Mouse (Mus musculus): ENCODE measurements at regions not wholly inside any gene's neighbourhood (a gene's known extent, or its start where the extent isn't known, plus 50 kb on each side); places are given as distances from the start of the nearest gene placed in this dataset.

DNA sequence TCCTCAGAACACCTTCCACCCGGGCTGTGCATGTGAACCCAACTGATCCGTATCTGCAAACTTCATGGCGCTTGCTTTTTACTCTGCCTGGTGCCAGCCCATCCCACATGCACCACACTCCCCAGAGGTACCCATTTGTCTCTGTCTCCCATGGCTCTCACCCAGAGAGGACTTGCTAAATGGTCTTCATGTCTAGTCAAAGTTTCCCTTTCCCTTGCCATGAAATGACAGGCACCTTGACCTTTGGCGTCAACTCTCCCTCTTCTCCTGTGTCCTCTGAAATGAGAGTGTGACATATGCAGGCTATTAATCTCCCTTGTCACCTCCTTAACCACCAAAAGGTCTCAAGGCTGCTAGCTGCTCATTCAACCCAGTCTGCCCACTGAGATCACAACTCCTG is 373.2 kb upstream of the Fam19a5 start:
- Histone ChIP-seq H3K9me3 (no peaks in the 10 kb centered on the region), H3K27ac (no peak overlapping the region), H3K36me3 (replicated peaks) (no peaks in the 10 kb centered on the region), H3K4me3 (no peak overlapping the region), H3K27me3 (ENCODE audit: poor library complexity, severe bottlenecking) (no peaks in the 10 kb centered on the region), H3K4me1 (no peaks in the 10 kb centered on the region)
- DNase-seq (ENCODE audit: extremely low spot score, low spot score), result no peak
- WGBS, result 88% methylated on average over 4 of the region's 4 CpGs

DNA sequence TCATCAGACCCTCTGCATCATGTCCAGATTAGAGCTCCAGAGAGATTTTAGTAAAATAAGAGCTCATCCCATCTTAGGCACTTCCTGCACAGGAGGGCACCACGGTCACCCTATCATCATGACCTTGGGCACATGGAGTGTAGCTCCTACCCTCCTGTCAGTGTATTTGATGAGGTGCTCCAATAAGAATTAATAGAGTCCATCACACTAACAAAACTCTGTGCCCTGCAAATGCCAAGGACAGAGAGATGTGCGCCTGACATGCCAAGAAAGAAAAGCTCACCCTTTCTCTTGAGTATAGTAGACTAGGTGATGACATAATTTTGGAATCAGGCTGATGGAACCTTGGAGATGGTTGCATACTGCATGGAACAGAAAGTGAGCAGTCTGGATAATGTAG is 371.0 kb upstream of the Fam19a5 start:
- DNase-seq (ENCODE audit: extremely low spot score, low spot score), result no peak
- no peaks in the 10 kb centered on the region for H3K9me3 ChIP-seq
- no peaks in the 10 kb centered on the region for H3K4me1 ChIP-seq
- H3K27me3 ChIP-seq (ENCODE audit: poor library complexity, severe bottlenecking), result no peaks in the 10 kb centered on the region
- WGBS, result 97% methylated on average over 2 of the region's 2 CpGs
- H3K36me3 ChIP-seq (replicated peaks), result no peaks in the 10 kb centered on the region
- no peak overlapping the region for H3K4me3 ChIP-seq
- H3K27ac ChIP-seq, result no peak overlapping the region

DNA sequence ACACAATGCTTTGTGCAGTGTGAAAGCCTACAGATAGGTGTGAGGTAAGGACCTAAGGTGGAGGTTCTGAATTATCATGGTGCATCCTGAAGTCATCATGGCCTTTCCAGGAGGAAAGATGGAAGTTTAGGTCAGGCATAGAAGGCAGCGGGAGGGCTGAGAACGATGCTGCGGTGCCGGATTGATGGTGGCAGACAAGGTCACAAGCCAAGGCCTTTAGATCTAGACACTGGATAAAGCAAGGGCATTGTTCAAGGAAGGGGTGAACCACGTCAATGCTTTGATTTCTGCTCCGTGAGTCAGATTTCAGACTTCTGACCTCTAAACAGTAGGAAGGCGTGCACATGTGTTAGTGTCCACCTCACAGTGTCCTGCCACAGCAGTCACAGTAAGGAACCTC is 365.5 kb upstream of the Fam19a5 start:
- Histone ChIP-seq H3K27me3 (ENCODE audit: poor library complexity, severe bottlenecking) (no peaks in the 10 kb centered on the region), H3K4me3 (no peak overlapping the region), H3K36me3 (replicated peaks) (no peaks in the 10 kb centered on the region), H3K9me3 (no peaks in the 10 kb centered on the region), H3K27ac (no peak overlapping the region), H3K4me1 (no peaks in the 10 kb centered on the region)
- no peak for DNase-seq (ENCODE audit: extremely low spot score, low spot score)
- 92% methylated on average over 7 of the region's 7 CpGs for WGBS

DNA sequence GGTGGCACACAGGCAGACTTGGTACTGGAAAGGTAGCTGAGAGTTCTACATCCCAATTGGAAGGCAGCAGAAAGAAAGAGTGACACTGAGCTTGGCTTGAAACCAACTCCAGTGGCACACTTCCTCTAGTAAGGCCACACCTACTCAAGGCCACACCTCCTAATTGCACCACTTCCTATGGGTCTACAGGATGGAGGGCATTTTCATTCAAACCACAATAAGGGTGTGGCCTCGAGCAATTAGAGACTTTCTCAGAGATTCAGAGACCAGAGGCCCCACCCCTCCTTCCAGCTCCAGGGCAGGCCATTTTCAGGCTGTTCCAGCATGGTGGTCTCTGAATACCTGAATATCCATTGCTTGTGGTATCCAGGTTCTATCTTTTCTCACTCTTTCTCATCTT is 363.3 kb upstream of the Fam19a5 start:
- H3K27ac ChIP-seq, result no peak overlapping the region
- H3K36me3 ChIP-seq (replicated peaks), result no peaks in the 10 kb centered on the region
- no peaks in the 10 kb centered on the region for H3K27me3 ChIP-seq (ENCODE audit: poor library complexity, severe bottlenecking)
- 85% methylated on average over 1 of the region's 1 CpGs for whole genome bisulfite sequencing
- H3K4me1 ChIP-seq, result no peaks in the 10 kb centered on the region
- no peak overlapping the region for H3K4me3 ChIP-seq
- H3K9me3 ChIP-seq, result no peaks in the 10 kb centered on the region
- no peak for DNase-seq (ENCODE audit: extremely low spot score, low spot score)

DNA sequence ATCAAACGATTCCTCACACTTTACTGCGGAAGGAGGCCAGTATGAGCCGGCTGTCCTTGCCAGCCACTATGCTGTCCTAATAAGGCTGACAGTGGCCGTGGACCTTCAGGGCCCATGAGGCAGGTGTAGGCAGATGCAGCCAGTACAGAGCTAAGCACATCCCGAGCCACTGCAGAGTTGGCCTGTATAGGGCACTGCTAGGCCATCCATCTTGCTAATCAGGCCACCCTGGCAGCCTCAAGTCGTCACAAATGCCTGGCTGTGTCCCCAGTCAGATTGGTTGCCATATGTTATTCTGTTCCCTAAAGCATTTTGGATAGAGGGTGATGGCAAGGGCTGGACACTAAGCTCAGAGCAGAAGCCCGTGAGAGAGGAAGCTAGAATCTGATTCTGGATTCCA is 359.9 kb upstream of the Fam19a5 start:
- Histone ChIP-seq H3K4me3 (no peak overlapping the region), H3K4me1 (no peaks in the 10 kb centered on the region), H3K27me3 (ENCODE audit: poor library complexity, severe bottlenecking) (no peaks in the 10 kb centered on the region), H3K9me3 (no peaks in the 10 kb centered on the region), H3K27ac (no peak overlapping the region), H3K36me3 (replicated peaks) (no peaks in the 10 kb centered on the region)
- DNase-seq (ENCODE audit: extremely low spot score, low spot score), result no peak
- WGBS, result 87% methylated on average over 7 of the region's 7 CpGs

- no peaks in the 10 kb centered on the region for H3K27me3 ChIP-seq (ENCODE audit: poor library complexity, severe bottlenecking)
- DNase-seq (ENCODE audit: extremely low spot score, low spot score), result no peak
- no peak overlapping the region for H3K27ac ChIP-seq
- H3K4me1 ChIP-seq, result no peaks in the 10 kb centered on the region
- no peaks in the 10 kb centered on the region; the same call in 1 of the 2 replicates for H3K9me3 ChIP-seq
- no peak overlapping the region for H3K4me3 ChIP-seq
- no peaks in the 10 kb centered on the region for H3K36me3 ChIP-seq (replicated peaks)
- WGBS, result 70% methylated on average over 9 of the region's 9 CpGs
These were observed 355.2 kb upstream of the Fam19a5 start for GRCm38 (mm10) chr15:87188816-87189455.

DNA sequence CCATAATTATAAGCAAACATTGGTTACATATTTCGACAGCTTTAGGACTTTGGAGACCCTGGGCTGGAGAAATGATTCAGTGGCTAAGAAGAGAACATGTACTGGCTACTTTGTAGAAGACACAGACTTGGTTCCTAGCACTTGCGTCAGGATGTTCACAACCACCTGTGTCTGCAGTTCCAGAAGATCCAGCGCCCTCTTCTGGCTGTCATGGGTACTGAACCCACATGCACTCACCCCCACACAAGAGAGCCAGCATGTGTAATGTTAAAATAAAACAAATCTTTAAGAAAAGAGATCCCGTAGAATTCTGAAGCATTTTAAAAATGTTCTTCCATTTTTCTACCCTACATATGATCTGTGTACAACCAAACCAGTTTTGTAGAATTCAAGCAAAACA is 352.2 kb upstream of the Fam19a5 start:
- no peak for DNase-seq (ENCODE audit: extremely low spot score, low spot score)
- WGBS, result 73% methylated on average over 4 of the region's 4 CpGs
- H3K4me1 ChIP-seq, result peaks cover 17% of the 10 kb centered on the region

DNA sequence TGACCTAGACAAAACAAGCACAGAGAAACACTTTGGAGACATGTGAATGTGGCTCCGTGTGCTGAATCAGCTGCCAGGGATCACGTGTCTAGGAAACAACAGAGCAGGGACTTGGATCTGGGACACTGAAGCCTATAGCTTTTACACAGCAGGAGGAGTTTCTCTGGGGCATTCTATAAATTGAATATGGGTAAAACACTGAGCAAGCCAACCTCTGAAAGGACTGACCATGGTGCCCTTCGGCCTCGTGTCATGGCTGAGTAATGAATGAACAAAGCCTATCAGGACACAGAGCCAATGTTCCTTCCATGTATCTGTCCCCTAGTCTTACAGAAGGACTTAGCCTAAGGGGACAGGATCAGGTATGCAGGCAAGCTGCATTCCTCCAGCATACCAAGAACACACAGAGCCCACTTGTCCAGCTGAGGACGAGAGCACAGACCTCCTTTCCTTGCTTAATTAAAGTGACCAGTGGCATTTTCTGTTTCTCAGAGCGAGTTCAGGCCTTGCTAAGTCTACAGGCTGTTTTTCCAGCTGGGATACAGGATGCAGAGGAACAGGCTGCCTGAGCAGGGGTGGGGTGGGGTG is 347.7 kb upstream of the Fam19a5 start:
- 58% methylated on average over 6 of the region's 6 CpGs for WGBS
- peaks cover 38% of the 10 kb centered on the region for H3K4me1 ChIP-seq
- H3K36me3 ChIP-seq (replicated peaks), result no peaks in the 10 kb centered on the region
- H3K27ac ChIP-seq, result peak overlapping the region; percentile 51; the same call in 1 of the 2 replicates
- no peaks in the 10 kb centered on the region; the same call in 1 of the 2 replicates for H3K9me3 ChIP-seq
- H3K4me3 ChIP-seq, result no peak overlapping the region
- no peaks in the 10 kb centered on the region for H3K27me3 ChIP-seq (ENCODE audit: poor library complexity, severe bottlenecking)
- no peak for DNase-seq (ENCODE audit: extremely low spot score, low spot score)

More for the DNA sequence above, 352.2 kb upstream of the Fam19a5 start:
- no peaks in the 10 kb centered on the region for H3K27me3 ChIP-seq (ENCODE audit: poor library complexity, severe bottlenecking)
- no peak overlapping the region for H3K4me3 ChIP-seq
- H3K9me3 ChIP-seq, result no peaks in the 10 kb centered on the region; the same call in 1 of the 2 replicates
- no peaks in the 10 kb centered on the region for H3K36me3 ChIP-seq (replicated peaks)
- no peak overlapping the region for H3K27ac ChIP-seq

DNA sequence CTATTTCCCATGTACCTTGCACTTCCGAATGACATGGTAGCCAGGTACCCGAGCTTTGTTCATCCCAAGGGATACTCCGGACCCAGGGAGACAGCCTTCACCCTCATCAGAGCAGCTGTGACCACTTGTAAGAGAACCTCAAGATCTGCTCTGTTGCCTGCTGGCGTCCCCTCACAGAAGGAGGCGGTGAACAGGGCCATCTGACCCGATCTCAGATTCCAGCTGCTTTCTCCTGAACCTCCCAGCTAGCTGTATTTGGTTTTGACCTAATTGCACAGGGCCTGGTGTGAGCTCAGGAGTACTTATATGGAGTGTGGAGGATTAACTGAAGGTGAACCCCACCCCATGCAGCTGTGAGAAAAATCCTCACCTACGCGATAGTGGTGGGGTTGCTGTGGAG is 344.5 kb upstream of the Fam19a5 start:
- DNase-seq (ENCODE audit: extremely low spot score, low spot score), result no peak
- WGBS, result 91% methylated on average over 8 of the region's 8 CpGs
- H3K4me1 ChIP-seq, result peaks cover 41% of the 10 kb centered on the region

DNA sequence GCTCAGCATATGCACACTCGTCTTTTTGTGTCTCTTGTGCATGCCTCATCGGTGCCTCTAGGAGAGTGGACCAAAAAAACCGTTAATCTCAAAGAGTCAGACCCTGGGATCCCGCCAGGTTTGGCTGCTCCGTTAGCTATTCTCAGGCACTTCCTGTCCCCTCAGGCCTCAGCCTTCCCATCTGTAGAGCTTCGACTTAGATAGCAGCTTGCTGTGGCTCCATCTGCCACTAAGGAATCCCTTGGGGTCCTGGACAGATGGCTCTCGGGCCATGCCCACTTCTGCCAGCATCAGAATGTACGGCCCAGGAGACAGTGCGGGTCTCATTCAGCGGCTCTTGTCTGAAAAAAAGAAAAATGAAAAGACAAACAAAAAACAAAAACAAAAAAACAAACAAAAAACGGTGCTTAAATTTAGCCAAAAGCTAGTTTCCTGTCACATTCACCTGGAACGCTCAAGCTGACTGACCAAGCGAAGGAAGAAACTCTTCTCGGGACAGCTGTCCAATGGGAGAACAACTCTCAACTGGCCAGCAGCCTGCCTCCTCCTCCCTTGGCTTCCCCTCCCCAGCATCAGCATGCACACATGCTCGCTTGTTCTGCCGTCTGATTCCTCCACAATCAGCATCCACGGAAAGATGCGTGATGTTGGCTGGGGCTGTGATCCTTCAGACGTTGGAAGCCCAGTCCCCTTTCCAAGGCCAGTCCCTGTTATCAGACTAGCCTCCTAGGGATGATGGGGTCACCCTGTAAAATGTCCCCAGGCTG is 343.6 kb upstream of the Fam19a5 start:
- peak overlapping the region; percentile 40 for H3K27ac ChIP-seq
- no peaks in the 10 kb centered on the region for H3K27me3 ChIP-seq (ENCODE audit: poor library complexity, severe bottlenecking)
- DNase-seq (ENCODE audit: extremely low spot score, low spot score), result no peak
- no peaks in the 10 kb centered on the region for H3K9me3 ChIP-seq
- no peaks in the 10 kb centered on the region for H3K36me3 ChIP-seq (replicated peaks)
- WGBS, result 77% methylated on average over 19 of the region's 19 CpGs
- peaks cover 38% of the 10 kb centered on the region for H3K4me1 ChIP-seq
- no peak overlapping the region for H3K4me3 ChIP-seq

More for the DNA sequence above, 344.5 kb upstream of the Fam19a5 start:
- no peaks in the 10 kb centered on the region for H3K9me3 ChIP-seq
- no peaks in the 10 kb centered on the region for H3K27me3 ChIP-seq (ENCODE audit: poor library complexity, severe bottlenecking)
- no peak overlapping the region for H3K27ac ChIP-seq
- H3K36me3 ChIP-seq (replicated peaks), result no peaks in the 10 kb centered on the region
- no peak overlapping the region for H3K4me3 ChIP-seq

GRCm38 (mm10) chr15:87201055-87201454 is 343.0 kb upstream of the Fam19a5 start:
- Histone ChIP-seq H3K9me3 (no peaks in the 10 kb centered on the region), H3K4me3 (no peak overlapping the region), H3K27ac (peak overlapping the region; percentile 40), H3K27me3 (ENCODE audit: poor library complexity, severe bottlenecking) (no peaks in the 10 kb centered on the region), H3K4me1 (peaks cover 32% of the 10 kb centered on the region), H3K36me3 (replicated peaks) (no peaks in the 10 kb centered on the region)
- no peak for DNase-seq (ENCODE audit: extremely low spot score, low spot score)
- 42% methylated on average over 7 of the region's 7 CpGs for WGBS

GRCm38 (mm10) chr15:87229951-87230350 is 314.1 kb upstream of the Fam19a5 start:
- H3K4me3 ChIP-seq, result no peak overlapping the region
- H3K27me3 ChIP-seq (ENCODE audit: poor library complexity, severe bottlenecking), result no peaks in the 10 kb centered on the region
- no peaks in the 10 kb centered on the region for H3K36me3 ChIP-seq (replicated peaks)
- H3K4me1 ChIP-seq, result no peaks in the 10 kb centered on the region
- no peak overlapping the region for H3K27ac ChIP-seq
- H3K9me3 ChIP-seq, result no peaks in the 10 kb centered on the region
- WGBS, result 70% methylated on average over 3 of the region's 3 CpGs
- no peak for DNase-seq (ENCODE audit: extremely low spot score, low spot score)

DNA sequence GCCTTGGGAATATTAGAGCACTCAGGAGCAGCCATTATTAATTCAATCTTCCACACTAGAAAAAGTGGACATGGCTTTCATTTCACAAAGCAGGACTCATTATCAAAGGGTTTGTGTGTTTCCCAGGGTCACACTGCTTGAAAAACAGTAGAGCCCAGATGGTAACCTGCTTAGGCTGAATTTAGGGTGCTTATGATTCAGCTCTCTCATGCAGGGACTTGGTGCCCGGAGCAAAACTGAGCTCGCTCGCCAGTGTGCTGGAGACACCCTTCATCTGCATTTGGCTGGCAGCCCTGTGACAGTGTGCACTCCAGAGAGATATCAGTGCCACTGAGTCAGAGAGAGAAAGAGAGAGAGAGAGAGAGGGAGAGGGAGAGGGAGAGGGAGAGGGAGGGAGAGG is 308.0 kb upstream of the Fam19a5 start:
- no peak for DNase-seq (ENCODE audit: extremely low spot score, low spot score)
- H3K4me3 ChIP-seq, result no peak overlapping the region
- no peaks in the 10 kb centered on the region for H3K36me3 ChIP-seq (replicated peaks)
- no peaks in the 10 kb centered on the region for H3K27me3 ChIP-seq (ENCODE audit: poor library complexity, severe bottlenecking)
- 88% methylated on average over 3 of the region's 3 CpGs for WGBS
- no peaks in the 10 kb centered on the region for H3K9me3 ChIP-seq
- H3K4me1 ChIP-seq, result no peaks in the 10 kb centered on the region
- H3K27ac ChIP-seq, result no peak overlapping the region
